Mouse (Mus musculus) cerebellum, adult 9-10 months (tissue): ENCODE measurements at regions not wholly inside any gene's neighbourhood (a gene's known extent, or its start where the extent isn't known, plus 50 kb on each side); places are given as distances from the start of the nearest gene placed in this dataset.

Experiments used
- DNase-seq: peaks from one replicate; pipeline ENCODE4 v3.0.0; 2022

GRCm38 (mm10) chr5:46278190-46278589 is 420.8 kb upstream of the Lcorl start:
- no peak for DNase-seq

- DNase-seq, result no peak
Observed at GRCm38 (mm10) chr5:46256730-46257129, 399.3 kb upstream of the Lcorl start.

- DNase-seq, result no peak
Observed at GRCm38 (mm10) chr5:46253940-46254339, 396.5 kb upstream of the Lcorl start.

GRCm38 (mm10) chr5:46235364-46236067 is 378.1 kb upstream of the Lcorl start:
- no peak for DNase-seq

- DNase-seq, result no peak
Observed at GRCm38 (mm10) chr5:46232780-46233179, 375.4 kb upstream of the Lcorl start.

GRCm38 (mm10) chr5:46228667-46229066 is 371.3 kb upstream of the Lcorl start:
- no peak for DNase-seq

- no peak for DNase-seq
Observed at GRCm38 (mm10) chr5:46212845-46213468, 355.5 kb upstream of the Lcorl start.

- DNase-seq, result no peak
Observed at GRCm38 (mm10) chr5:46209076-46209475, 351.7 kb upstream of the Lcorl start.

- DNase-seq, result no peak
Observed at GRCm38 (mm10) chr5:46203744-46204143, 346.3 kb upstream of the Lcorl start.

GRCm38 (mm10) chr5:46202457-46202772 is 345.0 kb upstream of the Lcorl start:
- no peak for DNase-seq

- no peak for DNase-seq
Observed at GRCm38 (mm10) chr5:46201639-46202456, 344.4 kb upstream of the Lcorl start.

- DNase-seq, result no peak
Observed at GRCm38 (mm10) chr5:46186908-46187307, 329.5 kb upstream of the Lcorl start.

GRCm38 (mm10) chr5:46182157-46182556 is 324.7 kb upstream of the Lcorl start:
- no peak for DNase-seq

- no peak for DNase-seq
Observed at GRCm38 (mm10) chr5:46172315-46172714, 314.9 kb upstream of the Lcorl start.

- DNase-seq, result no peak
Observed at GRCm38 (mm10) chr5:46160774-46161173, 303.4 kb upstream of the Lcorl start.

GRCm38 (mm10) chr5:46151973-46152372 is 294.6 kb upstream of the Lcorl start:
- DNase-seq, result no peak

GRCm38 (mm10) chr5:46150825-46151224 is 293.4 kb upstream of the Lcorl start:
- no peak for DNase-seq

GRCm38 (mm10) chr5:46149851-46150615 is 292.6 kb upstream of the Lcorl start:
- no peak for DNase-seq

GRCm38 (mm10) chr5:46139024-46139423 is 281.6 kb upstream of the Lcorl start:
- no peak for DNase-seq

- no peak for DNase-seq
Observed at GRCm38 (mm10) chr5:46137695-46138094, 280.3 kb upstream of the Lcorl start.

GRCm38 (mm10) chr5:46108020-46108419 is 250.6 kb upstream of the Lcorl start:
- no peak for DNase-seq

GRCm38 (mm10) chr5:46103350-46103749 is 245.9 kb upstream of the Lcorl start:
- no peak for DNase-seq

- DNase-seq, result no peak
Observed at GRCm38 (mm10) chr5:46092549-46092948, 235.1 kb upstream of the Lcorl start.
